Mouse (Mus musculus): ENCODE measurements around the gene Spin1.

DNA sequence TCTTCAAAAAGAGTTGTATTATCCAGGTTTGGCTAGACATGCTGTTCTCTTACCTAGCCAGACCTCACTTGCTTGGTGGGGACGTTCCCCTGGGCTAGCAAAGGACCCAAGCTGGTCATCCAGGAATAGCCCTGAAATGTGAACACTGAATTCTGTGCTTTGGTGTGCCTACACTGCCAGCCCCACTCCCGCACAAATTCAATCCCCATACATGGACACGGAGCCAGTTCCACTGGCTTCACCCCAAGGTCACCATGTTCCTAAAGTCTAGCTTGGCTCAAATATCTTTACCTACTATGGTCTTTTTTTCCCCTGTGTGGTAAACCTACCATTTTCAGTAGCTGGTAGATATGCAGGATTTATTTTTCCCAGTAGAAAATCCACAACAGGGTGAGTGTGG, 97.0 kb downstream of the Spin1 start:
- no peak for TF ChIP-seq CTCF (IDR thresholded peaks at IDR 0.05 in 2 of 3, conservative IDR thresholded peaks at IDR 0.05 in 1 of 3; ENCODE audit: control insufficient read depth in 1 of 3, insufficient read depth in 1 of 3, low read depth in 2 of 3, low read length in 3 of 3, poor library complexity in 1 of 3, severe bottlenecking in 1 of 3)
- TF ChIP-seq HCFC1 (IDR thresholded peaks at IDR 0.05; ENCODE audit: low read depth, low read length): no peak
- no peak for TF ChIP-seq USF1 (IDR thresholded peaks at IDR 0.05; ENCODE audit: low read depth, low read length)

All from MEL (cell line).